Mouse (Mus musculus): ENCODE measurements around the gene Klhl3.
"Not testable (repeated sequence)": the region's sequence is repeated elsewhere in the genome, so short reads cannot be mapped to it uniquely, and the experiment has no call there.

Klhl3 gene

GRCm38 (mm10) chr13:58113061-58113900, at the start of gene Klhl3:
Gene Klhl3 (minus strand): TSS chr13:58113592.
- peak; percentile 84 to 89 for DNase-seq

GRCm38 (mm10) chr13:58160761-58161160, 47.4 kb upstream of the Klhl3 start:
- DNase-seq: no peak

- DNase-seq: peak; percentile 86 to 88
These were observed 44.9 kb upstream of the Klhl3 start for GRCm38 (mm10) chr13:58158099-58158912.

- DNase-seq: peak; percentile 86 to 87
These were observed 44.2 kb upstream of the Klhl3 start, which contains the start of gene Idnk for GRCm38 (mm10) chr13:58157447-58158098. Gene Idnk (plus strand): TSS chr13:58157649.

GRCm38 (mm10) chr13:58157036-58157435, 43.6 kb upstream of the Klhl3 start:
- DNase-seq: peak in 1 of 2 experiments; percentile 10

- peak in 1 of 2 experiments; percentile 19 for DNase-seq
These were observed 42.6 kb upstream of the Klhl3 start for GRCm38 (mm10) chr13:58156031-58156430.

- no peak for DNase-seq
These were observed 37.0 kb upstream of the Klhl3 start for GRCm38 (mm10) chr13:58150442-58150841.

GRCm38 (mm10) chr13:58149629-58150028, 36.2 kb upstream of the Klhl3 start:
- no peak for DNase-seq

GRCm38 (mm10) chr13:58149033-58149558, 35.7 kb upstream of the Klhl3 start:
- no peak for DNase-seq

GRCm38 (mm10) chr13:58148256-58148831, 35.0 kb upstream of the Klhl3 start:
- peak in 1 of 2 experiments; percentile 25 for DNase-seq

- DNase-seq: no peak
These were observed 34.4 kb upstream of the Klhl3 start for GRCm38 (mm10) chr13:58147760-58148159.

GRCm38 (mm10) chr13:58146603-58147002, 33.2 kb upstream of the Klhl3 start:
- DNase-seq: not testable (repeated sequence)

GRCm38 (mm10) chr13:58131692-58132091, 18.3 kb upstream of the Klhl3 start:
- DNase-seq: no peak

- no peak for DNase-seq
These were observed 16.4 kb upstream of the Klhl3 start for GRCm38 (mm10) chr13:58129687-58130246.

- peak; percentile 92 to 96 for DNase-seq
These were observed 15.6 kb upstream of the Klhl3 start for GRCm38 (mm10) chr13:58128768-58129671.

GRCm38 (mm10) chr13:58128396-58128767, 15.0 kb upstream of the Klhl3 start, which contains the start of gene Hnrnpa0:
Gene Hnrnpa0 (minus strand): TSS chr13:58128556.
- peak; percentile 94 to 96 for DNase-seq

- no peak for DNase-seq
These were observed 14.5 kb upstream of the Klhl3 start for GRCm38 (mm10) chr13:58127766-58128361.

- peak; percentile 47 to 58 for DNase-seq
These were observed 13.7 kb upstream of the Klhl3 start for GRCm38 (mm10) chr13:58126862-58127765.

- DNase-seq: peak; percentile 32 to 38
These were observed 12.7 kb upstream of the Klhl3 start for GRCm38 (mm10) chr13:58126126-58126525.
